Mouse (Mus musculus) heart, adult 11 months (tissue): ENCODE data around the gene Ccdc120.
"Not testable (repeated sequence)": the region's sequence is repeated elsewhere in the genome, so short reads cannot be mapped to it uniquely, and the experiment has no call there.

ENCODE experiments used
- DNase-seq: peaks from one replicate; pipeline ENCODE4 v3.0.0; 2022

Ccdc120 gene

DNA sequence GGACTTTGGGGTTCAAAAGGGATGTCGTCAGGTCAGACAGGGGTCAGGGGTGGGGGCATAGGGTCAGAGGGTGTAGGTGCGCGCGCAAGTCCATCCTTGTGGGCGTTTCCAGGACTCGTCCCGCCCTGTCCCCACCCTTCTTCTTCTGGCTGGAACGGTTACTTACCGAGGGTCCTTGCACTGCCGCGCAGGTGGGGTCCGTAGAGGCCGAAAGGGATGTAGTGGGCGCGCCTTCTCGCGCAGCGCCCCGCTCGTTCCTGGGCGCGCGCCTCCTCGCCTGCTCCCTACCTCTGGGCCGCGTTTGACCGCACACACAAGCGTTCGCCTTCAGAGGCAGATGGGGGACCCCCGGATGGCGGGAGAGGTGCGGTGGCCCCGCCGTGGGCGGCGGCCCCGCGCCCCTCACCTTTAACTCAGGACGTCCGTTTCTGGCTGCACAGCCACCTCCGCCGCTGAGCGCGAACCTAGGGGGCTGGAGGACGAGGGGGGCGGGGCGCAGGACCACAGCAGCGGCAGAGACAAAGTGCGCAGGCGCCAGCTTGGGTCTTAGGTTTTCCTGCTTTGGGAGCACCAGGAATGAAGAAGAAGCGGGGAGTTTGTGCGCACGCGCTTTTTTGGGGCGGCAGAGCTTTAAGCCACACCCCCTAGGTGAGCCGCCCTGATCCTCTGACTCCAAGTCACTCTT lies at the start of gene Ccdc120:
Gene Ccdc120 (minus strand): TSS at position 474 of the 685 bp plus-strand sequence.
- peak; percentile 97 for DNase-seq

DNA sequence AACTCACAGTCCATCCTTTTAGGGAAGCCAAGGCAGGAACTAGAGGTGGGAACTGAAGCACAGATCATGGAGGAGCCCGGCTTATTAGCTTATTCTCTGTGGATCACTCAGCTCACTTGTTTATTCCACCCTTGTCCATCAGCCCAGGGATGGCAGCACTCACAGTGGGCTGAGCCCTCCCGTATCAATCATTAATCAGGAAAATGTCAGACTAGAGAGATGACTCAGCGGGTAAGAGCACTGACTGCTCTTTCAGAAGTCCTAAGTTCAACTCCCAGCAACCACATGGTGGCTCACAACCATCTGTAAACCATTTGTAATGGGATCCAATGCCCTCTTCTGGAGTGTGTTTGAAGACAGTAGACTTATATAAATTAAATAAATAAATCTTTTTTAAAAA lies 46.6 kb upstream of the Ccdc120 start:
- no peak for DNase-seq

DNA sequence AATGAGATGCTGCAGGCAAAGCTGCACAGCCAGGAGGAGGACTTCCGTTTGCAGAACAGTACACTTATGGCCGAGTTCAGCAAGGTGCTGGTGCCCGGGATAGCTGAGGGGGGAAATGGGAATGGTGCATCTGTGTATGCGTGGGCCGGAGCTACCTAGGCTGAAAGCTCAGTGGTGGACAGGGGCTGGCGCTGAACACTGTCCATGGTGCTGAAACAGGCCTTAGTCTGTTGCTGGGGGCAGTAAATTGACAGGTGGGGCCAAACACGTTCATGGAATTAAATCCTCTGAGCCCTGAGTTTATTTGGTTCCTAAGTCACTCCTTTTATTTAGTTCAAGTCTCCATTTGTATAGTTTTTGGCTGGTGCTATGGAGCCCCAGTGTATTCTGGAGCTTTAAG lies 44.3 kb upstream of the Ccdc120 start:
- no peak for DNase-seq

DNA sequence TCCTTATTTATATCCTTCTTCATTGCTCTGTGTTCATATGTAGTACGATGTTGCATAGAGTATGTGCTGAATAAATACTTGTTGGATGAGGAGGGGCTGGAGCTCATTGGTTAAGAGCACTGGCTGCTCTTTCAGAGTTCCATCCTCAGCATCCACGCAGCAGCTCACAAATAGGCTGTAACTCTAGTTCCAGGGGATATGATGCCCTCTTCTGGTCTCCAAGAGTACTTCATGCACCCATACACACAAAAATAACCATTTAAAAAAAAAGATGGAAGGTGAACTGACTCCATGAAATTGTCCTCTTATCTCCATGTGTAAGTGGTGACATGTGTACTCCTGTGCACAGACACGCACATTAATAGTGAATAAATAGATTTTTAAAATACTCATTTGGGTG lies 42.7 kb upstream of the Ccdc120 start:
- no peak for DNase-seq

DNA sequence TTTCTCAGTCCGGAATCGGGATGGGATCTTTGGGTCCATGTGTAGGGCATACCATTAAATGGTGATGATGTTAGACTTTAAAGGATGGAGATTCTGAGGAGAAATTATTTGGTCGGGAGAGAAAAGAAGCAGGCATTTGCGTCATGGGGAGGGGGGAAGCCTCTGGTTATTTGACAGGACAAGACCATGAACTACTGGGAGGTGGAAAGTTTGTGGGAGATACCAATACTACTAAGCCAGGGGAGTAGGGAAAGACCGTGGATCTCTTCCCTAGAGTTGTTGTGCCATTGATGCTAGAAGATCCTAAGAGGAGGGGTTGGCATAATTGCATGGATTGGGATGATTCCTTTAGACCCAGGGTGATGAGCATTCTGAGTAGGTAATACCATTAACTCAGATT lies 39.6 kb upstream of the Ccdc120 start:
- no peak for DNase-seq

DNA sequence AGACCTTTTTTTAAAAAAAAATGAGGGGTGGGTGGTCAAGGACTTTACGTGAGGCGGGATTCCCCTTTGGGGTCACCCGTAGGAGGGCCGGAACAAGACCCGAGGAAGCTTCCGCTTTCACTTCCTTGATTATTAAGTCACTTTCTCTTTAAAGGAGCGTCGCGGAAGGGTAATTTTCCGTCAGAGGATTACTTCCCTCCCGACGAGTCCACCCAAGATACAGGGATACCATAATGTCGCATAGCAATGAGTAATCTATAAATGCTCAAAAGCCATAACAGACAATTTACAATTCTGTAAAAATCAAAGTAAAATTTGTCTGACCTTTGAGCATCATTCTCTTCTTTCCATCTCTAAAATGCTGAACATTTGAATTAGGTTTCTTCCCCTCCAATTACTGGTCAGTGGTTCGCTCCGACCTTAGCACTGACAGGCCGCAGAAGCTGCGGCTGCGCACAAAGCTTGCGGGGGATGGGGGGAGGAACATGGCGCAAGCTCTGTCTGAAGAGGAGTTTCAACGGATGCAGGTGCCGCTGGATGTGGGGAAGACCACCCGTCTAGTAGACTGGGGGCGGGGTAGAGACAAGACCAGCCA lies 38.9 kb upstream of the Ccdc120 start, which contains the start of gene Gripap1:
Gene Gripap1 (plus strand): TSS at position 224 of the 595 bp plus-strand sequence.
- peak; percentile 97 for DNase-seq

DNA sequence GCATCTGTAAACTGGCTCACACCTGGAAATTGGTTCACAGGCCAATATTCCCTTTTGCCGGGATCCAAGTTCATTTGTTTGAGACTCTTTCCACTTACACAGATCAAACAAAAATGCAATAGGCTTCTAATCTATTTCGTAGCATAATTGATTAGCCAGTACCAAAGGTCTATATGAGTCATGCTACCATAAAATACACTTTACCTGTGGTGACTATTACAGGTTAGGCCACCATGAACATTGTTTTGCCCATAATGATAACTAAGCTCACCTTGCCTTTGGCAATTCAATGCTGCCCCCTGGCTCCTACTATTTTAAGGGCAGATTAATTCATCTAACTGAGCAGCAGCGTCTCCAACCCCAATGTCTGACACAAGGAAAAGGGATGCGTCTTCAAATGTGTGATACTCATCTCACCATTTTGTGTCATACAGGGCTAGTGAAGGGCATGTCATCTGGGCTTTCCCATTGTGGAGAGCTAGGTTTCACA lies 31.9 kb upstream of the Ccdc120 start:
- no peak for DNase-seq

DNA sequence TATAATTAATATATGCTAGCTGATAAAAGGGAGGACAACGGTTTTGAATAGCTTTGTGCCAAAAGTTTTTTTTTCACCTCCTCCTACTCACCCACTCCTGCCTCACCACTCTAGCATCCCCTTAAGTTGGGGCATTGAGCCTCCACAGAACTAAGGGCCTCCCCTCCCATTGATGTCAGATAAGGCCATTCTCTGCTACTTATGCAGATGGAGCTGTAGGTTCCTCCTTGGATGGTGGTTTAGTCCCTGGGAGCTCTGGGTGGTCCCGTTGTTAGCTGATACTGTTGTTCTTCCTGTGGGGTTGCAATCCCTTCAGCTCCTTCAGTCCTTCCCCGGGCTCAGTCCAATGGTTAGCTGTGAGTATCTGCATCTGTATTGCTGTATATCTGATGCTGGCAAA lies 28.6 kb upstream of the Ccdc120 start:
- DNase-seq, result no peak

DNA sequence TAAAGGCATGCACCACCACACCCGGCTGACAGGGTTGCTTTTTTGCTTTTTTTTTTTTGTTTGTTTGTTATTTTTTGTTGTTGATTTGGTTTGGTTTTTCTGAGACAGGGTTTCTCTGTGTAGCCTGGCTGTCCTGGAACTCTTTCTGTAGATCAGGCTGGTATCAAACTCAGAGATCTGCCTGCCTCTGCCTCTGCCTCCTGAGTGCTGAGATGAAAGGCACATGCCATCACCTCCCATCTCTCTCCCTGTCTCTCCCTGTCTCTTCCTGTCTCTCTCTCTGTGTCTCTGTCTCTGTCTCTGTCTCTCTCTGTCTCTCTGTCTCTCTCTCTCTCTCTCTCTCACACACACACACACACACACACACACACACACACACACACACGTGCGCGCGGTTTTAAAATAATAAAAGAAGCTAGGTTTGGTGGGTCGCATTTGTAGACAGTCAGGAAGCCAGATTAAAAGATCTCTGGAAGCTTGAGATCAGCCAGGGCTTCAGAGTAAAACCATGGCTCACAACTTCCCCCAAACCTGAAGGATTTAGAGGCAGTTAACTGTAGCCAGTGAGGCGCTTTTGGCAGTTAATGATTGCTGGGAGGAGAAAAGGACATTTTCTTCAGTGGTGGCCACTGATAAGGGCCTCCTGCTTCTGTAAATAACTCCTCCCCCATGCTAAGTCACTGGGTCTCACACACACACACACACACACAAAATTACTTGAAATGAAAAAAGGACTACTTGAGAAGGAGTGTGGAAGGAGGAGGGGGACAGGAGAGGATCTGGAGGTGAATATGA lies 27.9 kb upstream of the Ccdc120 start:
- DNase-seq, result no peak

DNA sequence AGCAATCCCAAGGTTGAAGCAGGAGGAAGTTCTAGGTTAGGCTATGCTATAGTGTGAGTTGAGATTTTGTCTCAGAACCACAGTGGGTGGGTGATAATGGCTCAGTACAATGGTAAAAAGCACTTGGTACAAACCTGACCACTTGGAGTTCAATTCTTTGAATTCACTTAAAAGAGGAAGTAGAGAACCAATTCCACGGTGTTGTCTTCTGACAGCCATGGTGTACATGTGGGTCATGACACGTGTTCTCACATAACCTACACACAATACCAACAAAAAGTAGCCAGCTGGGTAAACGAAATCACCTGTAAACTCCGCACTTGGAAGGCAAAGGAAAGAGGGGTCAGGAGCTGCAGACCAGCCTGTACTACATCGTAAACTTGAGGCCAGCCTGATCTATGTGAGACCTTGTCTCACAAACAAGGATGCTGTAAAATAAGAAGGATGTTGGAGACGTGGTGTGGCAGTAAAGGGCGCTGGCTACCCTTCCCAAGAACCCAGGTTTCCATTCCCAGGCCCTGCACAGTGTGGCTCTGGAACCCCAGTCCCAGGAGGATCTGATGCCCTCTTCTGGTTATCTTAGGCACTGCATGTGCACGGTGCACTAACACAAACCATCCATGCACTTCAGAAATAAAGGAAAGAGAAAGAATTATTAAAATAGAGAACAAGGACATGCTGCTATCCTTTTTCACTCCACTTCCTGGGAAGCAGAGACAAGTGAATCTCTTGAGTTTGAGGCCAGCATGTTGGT lies 25.8 kb upstream of the Ccdc120 start:
- DNase-seq, result peak; percentile 77

DNA sequence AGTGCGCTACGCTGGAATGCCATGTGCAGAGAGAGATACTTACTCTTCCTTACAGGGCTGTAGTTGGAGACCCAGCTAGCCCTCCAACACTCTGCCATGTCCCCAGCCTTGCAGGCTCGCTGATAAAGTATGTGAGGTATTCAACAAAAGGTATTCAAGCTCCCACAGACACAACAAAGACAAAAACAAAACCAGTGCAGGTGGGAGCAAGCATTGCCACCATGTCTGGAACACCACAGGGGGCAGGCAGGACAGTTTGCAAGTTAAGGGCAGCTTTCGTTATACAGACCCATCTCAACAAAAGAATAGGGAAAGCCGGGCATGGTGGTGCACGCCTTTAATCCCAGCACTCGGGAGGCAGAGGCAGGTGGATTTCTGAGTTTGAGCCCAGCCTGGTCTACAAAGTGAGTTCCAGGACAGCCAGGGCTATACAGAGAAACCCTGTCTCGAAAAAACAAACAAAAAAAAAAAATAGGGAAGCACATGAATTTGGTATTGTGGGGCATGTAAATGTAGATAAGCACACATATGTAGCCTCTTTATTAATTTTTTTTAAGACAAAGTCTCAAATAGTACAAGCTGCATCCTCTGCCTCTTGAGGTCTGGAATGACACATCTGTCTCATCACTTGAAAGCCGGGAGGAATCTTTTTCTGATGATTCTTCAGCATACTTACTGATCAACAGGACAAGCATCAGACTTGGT lies 24.9 kb upstream of the Ccdc120 start:
- DNase-seq, result peak; percentile 45

DNA sequence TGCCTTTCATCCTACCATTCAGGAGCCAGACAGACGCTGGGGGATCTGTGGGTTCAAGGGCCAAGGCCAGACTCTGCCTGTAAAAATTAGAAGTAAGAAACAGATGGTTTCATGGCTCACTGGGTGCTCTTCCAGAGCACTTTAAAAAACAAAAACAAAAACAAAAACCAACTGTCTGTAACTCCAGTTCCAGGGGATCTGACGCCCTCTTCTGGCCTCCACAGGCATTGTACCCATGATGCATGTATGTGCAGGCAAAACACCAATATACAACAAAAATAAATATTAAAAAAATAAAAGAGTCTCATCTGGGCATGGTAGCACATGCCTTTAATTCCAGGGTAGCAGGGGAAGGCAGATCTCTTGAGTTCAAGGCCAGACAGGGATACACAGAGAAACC lies 22.1 kb upstream of the Ccdc120 start:
- DNase-seq, result peak; percentile 67

DNA sequence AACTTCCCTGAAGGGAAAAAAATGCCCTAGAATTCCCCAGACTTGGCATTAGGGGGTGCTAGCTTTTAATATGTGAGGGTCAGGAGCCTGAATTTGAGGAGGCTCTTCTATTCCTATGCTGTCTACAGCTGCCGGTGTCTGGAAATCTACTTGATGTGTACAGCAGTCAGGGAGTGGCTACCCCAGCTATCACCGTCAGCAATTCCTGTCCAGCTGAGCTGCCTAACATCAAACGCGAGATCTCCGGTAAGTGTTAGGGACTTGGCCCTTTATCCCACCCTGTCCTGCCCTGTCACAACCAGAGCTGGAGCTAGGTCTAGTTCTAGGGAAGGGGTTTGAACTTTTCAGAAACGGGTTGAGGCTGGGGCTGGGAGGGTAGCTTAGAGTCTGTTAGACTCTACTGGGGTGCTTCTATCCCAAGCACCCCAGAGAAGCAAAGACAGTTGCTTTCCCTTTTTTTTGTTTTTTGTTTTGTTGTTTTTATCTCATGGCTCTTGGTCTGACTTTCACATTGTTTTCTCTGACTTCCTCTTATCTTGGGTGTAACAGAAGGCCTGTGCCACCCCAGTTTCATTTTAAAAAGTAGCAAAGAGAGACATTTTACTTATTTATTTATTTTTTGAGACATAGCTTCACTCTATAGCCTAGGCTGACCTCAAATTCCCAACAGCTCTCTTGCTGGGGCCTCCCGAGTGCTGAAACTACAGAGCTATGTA lies 18.8 kb upstream of the Ccdc120 start:
- DNase-seq, result peak; percentile 37

DNA sequence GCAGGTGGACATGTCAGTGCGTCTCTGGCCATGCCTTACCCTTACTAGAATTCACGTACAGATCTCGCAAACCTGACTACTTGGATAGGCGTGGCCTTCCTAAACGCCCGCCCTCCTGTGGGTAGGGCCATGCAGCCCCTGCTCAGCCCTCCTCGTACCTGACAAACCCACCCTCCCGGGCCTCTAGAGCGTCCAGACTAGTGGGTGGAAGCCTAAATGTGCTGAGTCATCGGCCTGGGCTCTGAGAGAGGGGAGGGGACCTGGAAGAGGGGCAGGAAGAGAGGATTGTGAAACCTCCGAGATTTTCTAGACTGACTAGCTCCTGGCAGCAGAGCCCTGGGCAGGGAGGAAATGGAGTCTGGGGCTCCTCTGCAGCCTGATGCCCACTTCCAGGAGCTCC lies 15.1 kb upstream of the Ccdc120 start:
- peak; percentile 97 for DNase-seq

DNA sequence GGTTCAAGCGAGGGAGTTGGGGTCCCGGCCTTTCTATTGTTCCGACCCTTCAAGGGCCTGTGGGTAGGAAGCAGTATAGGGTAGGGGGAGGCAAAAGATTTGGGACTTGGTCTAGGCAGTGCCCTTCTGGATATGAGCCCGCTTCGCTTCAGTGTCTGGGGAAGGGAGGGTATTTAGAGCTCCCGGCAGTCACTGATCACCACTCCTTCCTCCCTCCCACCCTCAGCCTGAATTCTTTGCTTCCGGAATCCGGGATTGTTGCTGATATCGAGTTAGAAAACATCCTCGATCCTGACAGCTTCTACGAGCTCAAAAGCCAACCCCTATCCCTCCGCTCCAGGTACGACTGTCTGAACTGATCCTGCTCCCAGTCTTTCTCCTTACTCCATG lies 14.6 kb upstream of the Ccdc120 start:
- peak; percentile 92 for DNase-seq

DNA sequence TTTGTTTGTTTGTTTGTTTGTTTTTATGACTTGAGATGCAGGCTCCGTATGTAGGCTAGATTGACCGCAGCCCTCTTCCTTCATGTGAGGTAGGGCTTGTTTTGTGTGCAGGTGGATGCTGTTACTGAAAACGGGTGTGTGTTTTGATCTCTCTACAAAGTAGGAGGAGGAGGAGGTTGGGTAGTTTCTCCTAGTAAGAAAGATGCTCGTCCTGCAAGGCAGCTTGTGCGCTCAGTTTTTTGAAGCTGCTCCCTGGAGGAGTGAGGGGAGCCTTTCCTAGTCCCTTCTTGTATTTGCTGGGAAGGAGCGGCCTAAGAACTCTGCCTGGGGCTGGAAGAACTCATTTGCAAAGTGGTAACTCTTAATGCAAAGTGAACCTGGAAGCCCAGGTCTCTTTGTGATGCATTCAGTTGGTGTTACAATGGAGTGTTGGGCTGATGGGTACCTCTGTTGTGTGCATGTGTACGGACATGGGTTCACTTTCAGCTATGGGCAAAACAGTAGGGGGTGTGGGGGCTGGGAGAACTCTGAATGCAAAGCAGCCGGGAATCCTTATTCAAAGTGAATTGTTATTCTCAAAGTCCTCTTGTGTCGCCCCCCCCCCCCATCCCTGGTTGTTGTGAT lies 14.1 kb upstream of the Ccdc120 start:
- peak; percentile 70 for DNase-seq

DNA sequence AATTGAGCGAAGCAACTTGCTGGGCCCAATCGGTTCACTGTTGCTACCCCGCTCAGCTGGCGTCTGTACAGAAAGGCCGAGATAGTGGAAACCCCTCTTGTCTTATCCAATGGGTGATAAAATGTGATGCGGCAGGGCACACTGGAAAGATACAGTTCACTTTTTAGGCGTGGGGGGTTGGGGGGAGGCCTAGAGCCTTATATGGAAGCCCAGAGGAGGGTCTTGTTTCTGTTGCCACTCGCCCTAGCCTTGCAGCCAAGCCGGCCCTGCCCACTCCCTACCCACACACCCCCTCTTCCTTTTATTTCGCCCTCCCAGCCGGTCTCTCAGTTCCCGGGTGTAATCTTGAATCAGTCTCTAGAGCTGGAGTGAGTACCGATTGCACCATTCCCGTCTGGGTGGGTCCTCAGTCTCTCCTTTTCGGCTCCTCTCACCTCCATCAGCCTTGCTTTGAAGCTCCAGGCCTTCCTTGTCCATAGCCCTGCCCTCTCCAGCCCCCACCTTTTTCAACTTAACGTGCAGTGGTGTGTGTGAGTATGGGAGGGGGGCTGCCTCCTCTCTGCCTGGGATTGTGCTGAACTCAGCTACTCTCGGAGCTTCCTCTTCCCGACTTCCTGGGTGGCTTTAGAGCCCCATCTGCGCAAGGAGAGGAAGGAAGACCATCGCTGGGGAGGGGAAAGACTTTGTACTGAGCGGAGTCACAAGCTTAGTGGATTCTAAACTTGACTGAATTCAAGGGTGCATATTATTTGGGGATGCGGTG lies 13.1 kb upstream of the Ccdc120 start:
- DNase-seq, result peak; percentile 98

DNA sequence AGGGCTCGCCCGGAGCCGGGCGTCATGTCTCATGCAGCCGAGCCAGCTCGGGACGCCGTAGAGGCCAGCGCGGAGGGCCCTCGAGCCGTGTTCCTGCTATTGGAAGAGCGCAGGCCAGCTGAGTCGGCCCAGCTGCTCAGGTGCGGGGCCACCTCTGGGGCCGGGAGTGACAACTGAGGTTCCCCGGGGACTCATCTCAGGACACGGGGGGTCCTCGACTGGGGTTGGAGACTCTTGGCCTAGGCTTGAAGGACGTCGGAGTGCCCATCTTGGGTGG lies 12.2 kb upstream of the Ccdc120 start:
- DNase-seq, result no peak

DNA sequence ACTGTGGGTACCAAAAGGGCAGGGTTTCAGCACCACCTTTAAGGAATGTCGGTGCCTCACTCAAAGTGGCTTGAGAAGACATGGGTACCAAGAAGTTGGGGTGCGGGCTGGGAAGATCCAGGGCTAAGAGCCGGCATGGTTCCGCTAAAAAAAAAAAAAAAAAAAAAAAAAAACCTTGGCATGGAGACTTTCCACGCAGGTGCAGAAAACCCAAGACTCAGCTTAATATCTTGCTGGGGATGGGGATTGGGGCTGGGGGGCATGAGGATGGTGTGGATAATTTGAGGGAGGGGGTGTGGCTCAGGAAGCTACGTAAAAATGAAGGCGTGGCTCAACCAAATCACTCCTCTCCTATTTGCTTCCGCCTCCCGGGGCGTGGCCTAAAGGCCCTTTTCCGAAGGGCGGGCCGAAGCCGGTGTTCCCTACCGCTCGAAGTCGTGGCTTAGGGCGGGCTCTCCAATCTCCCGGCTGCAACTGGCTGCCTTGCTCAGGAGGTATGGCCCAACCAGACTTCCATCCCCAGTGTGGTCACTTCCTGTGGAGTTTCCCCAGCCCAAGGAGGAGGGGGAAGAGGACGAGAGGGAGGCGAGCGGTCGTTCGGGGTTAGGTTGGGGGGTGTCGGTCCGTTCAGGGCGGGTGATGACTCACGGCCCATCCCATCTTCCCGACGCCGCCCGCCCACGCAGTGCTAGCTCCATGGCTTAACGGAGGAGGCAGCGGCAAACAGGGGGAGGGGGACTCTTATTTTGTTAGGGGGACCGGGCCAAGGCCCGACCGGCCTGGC lies 11.6 kb upstream of the Ccdc120 start, which contains the start of gene Tfe3:
Gene Tfe3 (plus strand): TSS at position 424 of the 784 bp plus-strand sequence.
- DNase-seq, result peak; percentile 100

DNA sequence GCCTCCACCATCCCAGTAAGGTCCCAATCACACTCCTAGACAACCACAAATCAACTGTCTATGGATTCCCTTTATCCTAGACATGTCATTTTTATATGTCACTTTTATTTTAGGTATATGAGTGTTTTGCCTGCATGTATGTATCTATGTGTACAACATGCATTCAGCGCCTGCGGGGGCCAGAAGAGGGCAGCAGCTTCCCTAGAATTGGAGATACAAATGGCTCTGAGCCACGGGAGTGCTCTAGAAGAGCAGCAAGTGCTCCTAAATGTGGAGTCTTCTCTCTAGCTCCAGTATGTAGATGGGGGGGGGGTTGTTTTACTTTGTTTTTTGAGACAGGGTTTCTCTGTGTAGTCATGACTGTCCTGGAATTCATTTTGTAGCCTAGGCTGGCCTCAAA lies 2.9 kb upstream of the Ccdc120 start:
- not testable (repeated sequence) for DNase-seq
